Mouse (Mus musculus): ENCODE results near the gene Ccdc155. TPM values are rescaled to one million over a fixed set of nuclear protein-coding genes. Genes with fewer than 3 reads are reported as not detected.

Ccdc155 gene
- polyA plus RNA-seq, 1 experiment from 2014 or later: 0.62 TPM

Small RNAs within 50 kb of the gene (microRNA-seq; reads per million reads assigned to microRNA genes)
- not detected for gene Mir7055

Other genes starting within 250 kb of the Ccdc155 start
- 18.5 and 18.8 TPM in 2 replicates for gene Cpt1c, start 230.0 kb downstream of the Ccdc155 start, polyA plus RNA-seq (2016; fragmentation: Nextera tagmentation; extraction: Ambion mirVana)
- gene Prmt1, start 218.3 kb downstream of the Ccdc155 start, polyA plus RNA-seq (2016; fragmentation: Nextera tagmentation; extraction: Ambion mirVana): 968 and 991 TPM in 2 replicates
- 70.3 and 77.5 TPM in 2 replicates for gene Irf3, start 207.2 kb downstream of the Ccdc155 start, polyA plus RNA-seq (2016; fragmentation: Nextera tagmentation; extraction: Ambion mirVana)
- gene Bcl2l12, start 206.2 kb downstream of the Ccdc155 start, polyA plus RNA-seq (2016; fragmentation: Nextera tagmentation; extraction: Ambion mirVana): 87.0 and 90.7 TPM in 2 replicates
- 46.2 and 47.9 TPM in 2 replicates for gene Scaf1, start 188.5 kb downstream of the Ccdc155 start, polyA plus RNA-seq (2016; fragmentation: Nextera tagmentation; extraction: Ambion mirVana)
- gene Rras, start 186.9 kb downstream of the Ccdc155 start, polyA plus RNA-seq (2016; fragmentation: Nextera tagmentation; extraction: Ambion mirVana): 18.8 and 20.3 TPM in 2 replicates
- 13.4 and 14.9 TPM in 2 replicates for gene Prr12, start 152.0 kb downstream of the Ccdc155 start, polyA plus RNA-seq (2016; fragmentation: Nextera tagmentation; extraction: Ambion mirVana)
- gene Nosip, start 142.5 kb downstream of the Ccdc155 start, polyA plus RNA-seq (2016; fragmentation: Nextera tagmentation; extraction: Ambion mirVana): 70.8 and 74.7 TPM in 2 replicates
- 23.3 and 24.4 TPM in 2 replicates for gene Prrg2, start 142.2 kb downstream of the Ccdc155 start, polyA plus RNA-seq (2016; fragmentation: Nextera tagmentation; extraction: Ambion mirVana)
- 144 and 156 TPM in 2 replicates for gene Rcn3, start 112.7 kb downstream of the Ccdc155 start, polyA plus RNA-seq (2016; fragmentation: Nextera tagmentation; extraction: Ambion mirVana)
- gene Fcgrt, start 101.0 kb downstream of the Ccdc155 start, polyA plus RNA-seq (2016; fragmentation: Nextera tagmentation; extraction: Ambion mirVana): 6.0 and 7.0 TPM in 2 replicates
- gene Rps11, start 80.5 kb downstream of the Ccdc155 start, polyA plus RNA-seq (2016; fragmentation: Nextera tagmentation; extraction: Ambion mirVana): 1,885 and 1,917 TPM in 2 replicates
- 1,273 and 1,282 TPM in 2 replicates for gene Rpl13a, start 76.1 kb downstream of the Ccdc155 start, polyA plus RNA-seq (2016; fragmentation: Nextera tagmentation; extraction: Ambion mirVana)
- gene Gm45713, start 68.7 kb downstream of the Ccdc155 start, polyA plus RNA-seq (2016; fragmentation: Nextera tagmentation; extraction: Ambion mirVana): 0.31 TPM in 1 of 2 replicates, not detected in the other
- 0.97 and 1.8 TPM in 2 replicates for gene Flt3l, start 68.5 kb downstream of the Ccdc155 start, polyA plus RNA-seq (2016; fragmentation: Nextera tagmentation; extraction: Ambion mirVana)
- 99.6 and 103 TPM in 2 replicates for gene Pih1d1, start 50.6 kb downstream of the Ccdc155 start, polyA plus RNA-seq (2016; fragmentation: Nextera tagmentation; extraction: Ambion mirVana)
- gene Aldh16a1, start 50.3 kb downstream of the Ccdc155 start, polyA plus RNA-seq (2016; fragmentation: Nextera tagmentation; extraction: Ambion mirVana): 65.3 and 71.7 TPM in 2 replicates
- gene Slc17a7, start 40.9 kb downstream of the Ccdc155 start, polyA plus RNA-seq (2016; fragmentation: Nextera tagmentation; extraction: Ambion mirVana): 0.74 and 1.2 TPM in 2 replicates
- 0.10 and 0.29 TPM in 2 replicates for gene Gfy, start 25.3 kb downstream of the Ccdc155 start, polyA plus RNA-seq (2016; fragmentation: Nextera tagmentation; extraction: Ambion mirVana)
- gene Pth2, start 23.9 kb downstream of the Ccdc155 start, polyA plus RNA-seq (2016; fragmentation: Nextera tagmentation; extraction: Ambion mirVana): not detected in 2 replicates
- 1.2 and 2.0 TPM in 2 replicates for gene Dkkl1, start 7.3 kb upstream of the Ccdc155 start, polyA plus RNA-seq (2016; fragmentation: Nextera tagmentation; extraction: Ambion mirVana)
- 394 and 421 TPM in 2 replicates for gene Tead2, start 10.9 kb upstream of the Ccdc155 start, polyA plus RNA-seq (2016; fragmentation: Nextera tagmentation; extraction: Ambion mirVana)
- 0.50 and 0.88 TPM in 2 replicates for gene Cd37, start 34.2 kb upstream of the Ccdc155 start, polyA plus RNA-seq (2016; fragmentation: Nextera tagmentation; extraction: Ambion mirVana)
- 0.28 and 0.32 TPM in 2 replicates for gene Slc6a16, start 36.2 kb upstream of the Ccdc155 start, polyA plus RNA-seq (2016; fragmentation: Nextera tagmentation; extraction: Ambion mirVana)
- not detected in 2 replicates for gene Slc6a21, start 72.6 kb upstream of the Ccdc155 start, polyA plus RNA-seq (2016; fragmentation: Nextera tagmentation; extraction: Ambion mirVana)
- gene Trpm4, start 128.9 kb upstream of the Ccdc155 start, polyA plus RNA-seq (2016; fragmentation: Nextera tagmentation; extraction: Ambion mirVana): 10.6 and 11.3 TPM in 2 replicates
- gene Hrc, start 130.4 kb upstream of the Ccdc155 start, polyA plus RNA-seq (2016; fragmentation: Nextera tagmentation; extraction: Ambion mirVana): 0.31 and 0.64 TPM in 2 replicates
- gene Ppfia3, start 162.1 kb upstream of the Ccdc155 start, polyA plus RNA-seq (2016; fragmentation: Nextera tagmentation; extraction: Ambion mirVana): 5.8 and 7.1 TPM in 2 replicates
- gene Lin7b, start 165.7 kb upstream of the Ccdc155 start, polyA plus RNA-seq (2016; fragmentation: Nextera tagmentation; extraction: Ambion mirVana): 0.24 and 1.2 TPM in 2 replicates
- gene Snrnp70, start 190.8 kb upstream of the Ccdc155 start, polyA plus RNA-seq (2016; fragmentation: Nextera tagmentation; extraction: Ambion mirVana): 285 and 287 TPM in 2 replicates
- 0.06 TPM in 1 of 2 replicates, not detected in the other for gene Kcna7, start 200.8 kb upstream of the Ccdc155 start, polyA plus RNA-seq (2016; fragmentation: Nextera tagmentation; extraction: Ambion mirVana)
- gene Ntf5, start 208.8 kb upstream of the Ccdc155 start, polyA plus RNA-seq (2016; fragmentation: Nextera tagmentation; extraction: Ambion mirVana): 2.8 TPM in 2 replicates
- gene Lhb, start 215.9 kb upstream of the Ccdc155 start, polyA plus RNA-seq (2016; fragmentation: Nextera tagmentation; extraction: Ambion mirVana): 0.24 and 0.70 TPM in 2 replicates
- gene Gys1, start 230.0 kb upstream of the Ccdc155 start, polyA plus RNA-seq (2016; fragmentation: Nextera tagmentation; extraction: Ambion mirVana): 44.2 and 45.5 TPM in 2 replicates
- 227 TPM in 2 replicates for gene Ruvbl2, start 233.2 kb upstream of the Ccdc155 start, polyA plus RNA-seq (2016; fragmentation: Nextera tagmentation; extraction: Ambion mirVana)

Measured in embryonic facial prominence, embryonic 10.5 days (tissue).